Mouse (Mus musculus): ENCODE data around the gene Epn2.

GRCm38 (mm10) chr11:61473630-61474029 lies 105.9 kb downstream of the Epn2 start:
- TF ChIP-seq CTCF (IDR thresholded peaks at IDR 0.05; ENCODE audit: borderline replicate concordance, control insufficient read depth, extremely low read depth, insufficient read depth, low read length, poor library complexity) (no peak), POLR2A (IDR thresholded peaks at IDR 0.05; ENCODE audit: control insufficient read depth, extremely low read depth, insufficient read depth, low read length, poor library complexity) (no peak)
